Mouse (Mus musculus): ENCODE results near the gene Usp36. TPM values are rescaled to one million over a fixed set of nuclear protein-coding genes. Genes with fewer than 3 reads are reported as not detected.
A peak's percentile ranks its signal among the peaks of the same experiment; 100 is the strongest.

Gene Usp36
- polyA plus RNA-seq, 1 experiment from 2014 or later = 18.1 TPM

DNA sequence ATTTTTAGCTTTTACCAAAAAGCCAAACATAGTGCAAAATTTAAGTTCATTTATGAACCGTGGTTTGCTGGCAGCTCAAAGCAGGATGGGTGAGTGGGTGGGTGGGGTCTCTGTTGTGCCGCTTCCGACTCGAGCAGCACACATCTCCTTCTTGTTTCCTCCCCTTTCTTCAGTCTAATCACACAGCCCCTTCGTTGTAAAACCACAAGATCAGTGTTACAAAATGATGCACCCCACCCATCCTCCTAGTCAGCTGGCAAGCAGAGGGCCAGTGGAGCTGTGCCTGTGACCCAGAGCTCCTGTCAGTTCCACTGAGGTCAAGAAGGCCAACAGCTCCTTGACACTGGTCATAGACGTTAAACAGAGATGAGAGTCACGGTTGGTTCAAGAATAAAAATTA lies 62.4 kb downstream of the Usp36 start:
- ATAC-seq (replicated peaks; ENCODE audit: low FRiP score, low TSS enrichment, low read depth) (no peak), DNase-seq (ENCODE audit: low spot score) (no peak)
- Histone ChIP-seq H3K4me2 (ENCODE audit: low read length) (no peak overlapping the region), H3K9ac (ENCODE audit: low read length) (no peak overlapping the region), H3K4me3 (ENCODE audit: low read depth, low read length) (no peak overlapping the region), H3K9me3 (ENCODE audit: control insufficient read depth, low read length) (no peaks in the 10 kb centered on the region), H3K36me3 (ENCODE audit: control insufficient read depth, insufficient read depth, low read length) (no peaks in the 10 kb centered on the region), H3K27ac (ENCODE audit: low read depth) (no peak overlapping the region), H3K4me1 (replicated peaks; ENCODE audit: control insufficient read depth, insufficient read depth, low read length) (peaks cover 12% of the 10 kb centered on the region), H3K27me3 (replicated peaks; ENCODE audit: control insufficient read depth, insufficient read depth, low read length) (no peaks in the 10 kb centered on the region)
- WGBS = 57% methylated on average over 7 of the region's 7 CpGs

GRCm38 (mm10) chr11:118226850-118227249 lies 63.2 kb downstream of the Usp36 start:
- Histone ChIP-seq H3K27me3 (replicated peaks; ENCODE audit: control insufficient read depth, insufficient read depth, low read length) (no peaks in the 10 kb centered on the region), H3K4me2 (ENCODE audit: low read length) (no peak overlapping the region), H3K36me3 (ENCODE audit: control insufficient read depth, insufficient read depth, low read length) (no peaks in the 10 kb centered on the region), H3K9me3 (ENCODE audit: control insufficient read depth, low read length) (no peaks in the 10 kb centered on the region), H3K4me3 (ENCODE audit: low read depth, low read length) (no peak overlapping the region), H3K4me1 (replicated peaks; ENCODE audit: control insufficient read depth, insufficient read depth, low read length) (peaks cover 11% of the 10 kb centered on the region), H3K27ac (ENCODE audit: low read depth) (no peak overlapping the region), H3K9ac (ENCODE audit: low read length) (no peak overlapping the region)
- no peak for DNase-seq (ENCODE audit: low spot score)
- no peak for ATAC-seq (replicated peaks; ENCODE audit: low FRiP score, low TSS enrichment, low read depth)
- 65% methylated on average over 7 of the region's 7 CpGs for WGBS

DNA sequence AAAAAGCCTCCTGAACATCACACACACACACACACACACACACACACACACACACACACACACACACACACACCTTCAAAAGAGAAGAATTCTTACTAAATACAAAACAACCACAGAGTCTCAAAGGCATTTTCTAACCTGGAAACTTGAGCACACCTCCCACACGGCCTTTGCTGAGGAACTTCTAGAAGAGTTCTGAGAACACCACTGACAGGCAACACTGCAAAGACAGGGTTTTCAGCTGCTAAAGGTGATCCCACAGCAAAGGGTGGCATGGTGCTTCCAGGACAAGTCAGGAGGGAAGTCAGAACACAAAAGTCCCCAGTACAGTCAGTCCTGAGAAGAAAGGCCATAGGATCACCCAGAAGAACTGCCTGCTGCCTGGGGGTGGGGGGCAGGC lies 64.2 kb downstream of the Usp36 start:
- Histone ChIP-seq H3K27me3 (replicated peaks; ENCODE audit: control insufficient read depth, insufficient read depth, low read length) (no peaks in the 10 kb centered on the region), H3K9ac (ENCODE audit: low read length) (no peak overlapping the region), H3K36me3 (ENCODE audit: control insufficient read depth, insufficient read depth, low read length) (no peaks in the 10 kb centered on the region), H3K4me2 (ENCODE audit: low read length) (no peak overlapping the region), H3K9me3 (ENCODE audit: control insufficient read depth, low read length) (no peaks in the 10 kb centered on the region), H3K4me3 (ENCODE audit: low read depth, low read length) (no peak overlapping the region), H3K4me1 (replicated peaks; ENCODE audit: control insufficient read depth, insufficient read depth, low read length) (peaks cover 11% of the 10 kb centered on the region), H3K27ac (ENCODE audit: low read depth) (no peak overlapping the region)
- ATAC-seq (replicated peaks; ENCODE audit: low FRiP score, low TSS enrichment, low read depth) (no peak), DNase-seq (ENCODE audit: low spot score) (no peak)
- 75% methylated on average over 1 of the region's 1 CpGs for WGBS

GRCm38 (mm10) chr11:118225056-118225836 lies 64.8 kb downstream of the Usp36 start:
- WGBS = 84% methylated on average over 12 of the region's 12 CpGs
- Histone ChIP-seq H3K36me3 (ENCODE audit: control insufficient read depth, insufficient read depth, low read length) (no peaks in the 10 kb centered on the region), H3K4me3 (ENCODE audit: low read depth, low read length) (no peak overlapping the region), H3K4me1 (replicated peaks; ENCODE audit: control insufficient read depth, insufficient read depth, low read length) (peaks cover 11% of the 10 kb centered on the region), H3K9me3 (ENCODE audit: control insufficient read depth, low read length) (no peaks in the 10 kb centered on the region), H3K27ac (ENCODE audit: low read depth) (no peak overlapping the region), H3K27me3 (replicated peaks; ENCODE audit: control insufficient read depth, insufficient read depth, low read length) (no peaks in the 10 kb centered on the region), H3K4me2 (ENCODE audit: low read length) (no peak overlapping the region), H3K9ac (ENCODE audit: low read length) (no peak overlapping the region)
- DNase-seq (ENCODE audit: low spot score) = no peak
- ATAC-seq (replicated peaks; ENCODE audit: low FRiP score, low TSS enrichment, low read depth) = no peak

DNA sequence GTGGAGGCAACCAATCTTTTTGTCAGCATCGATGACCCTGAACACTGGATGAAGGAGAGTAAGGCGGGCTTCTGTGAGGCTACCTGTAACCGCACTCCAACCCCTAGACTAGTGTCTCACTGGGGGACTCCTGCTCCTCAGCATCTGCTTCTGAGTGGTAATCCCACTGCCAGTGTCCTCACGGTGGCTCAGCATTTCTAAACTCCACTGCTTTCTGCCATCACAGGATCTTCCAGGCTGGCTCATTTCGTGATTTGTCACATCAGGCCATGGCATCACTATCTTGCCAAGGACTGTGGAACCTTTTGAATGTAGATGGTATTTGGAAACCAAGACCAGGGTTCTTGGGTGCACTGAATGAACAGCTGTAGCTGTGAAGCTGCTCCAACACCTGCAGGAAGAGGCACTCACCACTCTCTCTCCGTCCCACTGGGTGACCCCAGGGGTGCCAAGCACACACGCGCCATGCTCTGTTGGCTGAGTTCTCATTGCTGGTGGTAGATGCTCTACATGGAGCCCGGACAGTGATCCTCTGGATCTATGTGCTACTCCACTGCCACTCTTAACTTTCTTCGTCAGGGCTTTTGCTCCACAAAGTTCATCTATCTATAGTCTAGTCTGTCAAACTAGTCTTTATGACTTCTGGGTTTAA lies 66.5 kb downstream of the Usp36 start:
- Histone ChIP-seq H3K4me3 (ENCODE audit: low read depth, low read length) (no peak overlapping the region), H3K4me2 (ENCODE audit: low read length) (no peak overlapping the region), H3K27me3 (replicated peaks; ENCODE audit: control insufficient read depth, insufficient read depth, low read length) (no peaks in the 10 kb centered on the region), H3K4me1 (replicated peaks; ENCODE audit: control insufficient read depth, insufficient read depth, low read length) (peaks cover 11% of the 10 kb centered on the region), H3K9me3 (ENCODE audit: control insufficient read depth, low read length) (no peaks in the 10 kb centered on the region), H3K9ac (ENCODE audit: low read length) (no peak overlapping the region), H3K36me3 (ENCODE audit: control insufficient read depth, insufficient read depth, low read length) (no peaks in the 10 kb centered on the region), H3K27ac (ENCODE audit: low read depth) (no peak overlapping the region)
- ATAC-seq (replicated peaks; ENCODE audit: low FRiP score, low TSS enrichment, low read depth) (no peak), DNase-seq (ENCODE audit: low spot score) (no peak)
- WGBS = 87% methylated on average over 10 of the region's 10 CpGs

- peak overlapping the region; percentile 20; the same call in 1 of the 2 replicates for H3K27ac ChIP-seq (ENCODE audit: low read depth)
- DNase-seq (ENCODE audit: low spot score) = no peak
Observed at GRCm38 (mm10) chr11:118222917-118223316, 67.1 kb downstream of the Usp36 start.

DNA sequence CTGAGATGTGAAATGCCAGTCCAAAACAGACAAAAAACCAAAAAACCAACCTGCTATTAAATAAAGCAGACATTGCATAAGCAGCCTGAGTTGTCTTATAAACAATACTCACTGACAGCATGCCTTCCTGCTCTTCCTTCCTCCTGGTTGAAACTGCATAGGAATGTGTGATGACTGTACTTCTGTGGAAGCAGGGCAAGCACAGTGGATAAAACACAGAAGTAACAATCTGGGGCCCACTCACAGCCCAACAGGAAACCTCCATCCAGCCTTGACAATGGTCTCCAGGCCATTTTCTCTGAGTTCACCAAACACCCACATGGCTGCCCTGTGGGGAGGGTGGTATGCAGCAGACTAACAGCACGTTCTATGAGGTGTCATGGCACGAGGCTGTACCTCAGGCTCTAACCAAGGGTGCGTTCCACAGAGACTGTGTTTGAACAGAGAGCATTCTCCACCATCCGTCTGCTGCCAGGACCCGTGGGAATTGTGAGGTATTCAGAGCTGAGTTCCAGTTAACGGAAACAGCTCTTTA lies 67.6 kb downstream of the Usp36 start:
- no peak overlapping the region for H3K4me2 ChIP-seq (ENCODE audit: low read length)
- peak overlapping the region; percentile 20; the same call in 1 of the 2 replicates for H3K27ac ChIP-seq (ENCODE audit: low read depth)
- peaks cover 11% of the 10 kb centered on the region for H3K4me1 ChIP-seq (replicated peaks; ENCODE audit: control insufficient read depth, insufficient read depth, low read length)
- WGBS = 42% methylated on average over 6 of the region's 6 CpGs
- no peak overlapping the region for H3K4me3 ChIP-seq (ENCODE audit: low read depth, low read length)
- no peaks in the 10 kb centered on the region for H3K9me3 ChIP-seq (ENCODE audit: control insufficient read depth, low read length)
- H3K36me3 ChIP-seq (ENCODE audit: control insufficient read depth, insufficient read depth, low read length) = no peaks in the 10 kb centered on the region
- no peak overlapping the region for H3K9ac ChIP-seq (ENCODE audit: low read length)
- ATAC-seq (replicated peaks; ENCODE audit: low FRiP score, low TSS enrichment, low read depth) (no peak), DNase-seq (ENCODE audit: low spot score) (no peak)
- H3K27me3 ChIP-seq (replicated peaks; ENCODE audit: control insufficient read depth, insufficient read depth, low read length) = no peaks in the 10 kb centered on the region

More at GRCm38 (mm10) chr11:118222917-118223316, 67.1 kb downstream of the Usp36 start:
- no peak for ATAC-seq (replicated peaks; ENCODE audit: low FRiP score, low TSS enrichment, low read depth)
- Histone ChIP-seq H3K36me3 (ENCODE audit: control insufficient read depth, insufficient read depth, low read length) (no peaks in the 10 kb centered on the region), H3K4me2 (ENCODE audit: low read length) (no peak overlapping the region), H3K27me3 (replicated peaks; ENCODE audit: control insufficient read depth, insufficient read depth, low read length) (no peaks in the 10 kb centered on the region), H3K9me3 (ENCODE audit: control insufficient read depth, low read length) (no peaks in the 10 kb centered on the region), H3K4me3 (ENCODE audit: low read depth, low read length) (no peak overlapping the region), H3K9ac (ENCODE audit: low read length) (no peak overlapping the region), H3K4me1 (replicated peaks; ENCODE audit: control insufficient read depth, insufficient read depth, low read length) (peaks cover 11% of the 10 kb centered on the region)
- WGBS = 85% methylated on average over 5 of the region's 5 CpGs

DNA sequence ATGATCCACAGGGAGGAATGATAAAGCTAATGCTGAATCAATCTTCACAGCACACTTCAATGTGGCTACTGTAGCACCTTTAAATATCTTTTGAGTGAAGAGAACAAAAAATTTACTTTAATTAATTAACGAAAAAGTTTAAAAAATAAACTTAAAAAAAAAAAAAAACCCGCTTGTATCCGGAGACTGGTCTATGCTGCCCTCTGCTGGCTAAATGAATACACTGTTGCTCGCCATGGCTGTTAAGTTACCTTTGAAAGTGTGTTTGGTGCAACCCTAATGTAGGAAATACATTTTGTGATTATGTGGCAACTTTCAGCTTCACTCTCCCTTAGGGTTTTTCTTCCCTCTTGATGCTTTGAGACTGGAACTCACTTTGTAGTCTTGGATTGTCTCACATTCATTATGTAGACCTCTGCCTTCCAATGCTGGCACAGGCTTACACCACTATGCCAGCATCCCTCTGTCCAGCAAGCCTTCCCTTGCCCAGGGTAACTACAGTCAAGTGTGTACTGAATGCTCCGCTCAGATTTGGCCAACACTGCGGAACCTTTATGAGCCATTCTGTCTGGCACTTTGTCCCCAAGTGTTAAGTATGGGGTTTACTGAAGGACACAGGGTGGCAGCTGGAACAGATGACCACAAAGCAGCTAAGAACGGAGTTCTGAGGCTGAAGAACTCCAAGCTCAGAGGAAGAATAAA lies 69.3 kb downstream of the Usp36 start:
- Histone ChIP-seq H3K4me2 (ENCODE audit: low read length) (no peak overlapping the region), H3K9ac (ENCODE audit: low read length) (no peak overlapping the region), H3K27ac (ENCODE audit: low read depth) (no peak overlapping the region), H3K4me3 (ENCODE audit: low read depth, low read length) (no peak overlapping the region), H3K4me1 (replicated peaks; ENCODE audit: control insufficient read depth, insufficient read depth, low read length) (peaks cover 14% of the 10 kb centered on the region), H3K27me3 (replicated peaks; ENCODE audit: control insufficient read depth, insufficient read depth, low read length) (no peaks in the 10 kb centered on the region), H3K9me3 (ENCODE audit: control insufficient read depth, low read length) (no peaks in the 10 kb centered on the region), H3K36me3 (ENCODE audit: control insufficient read depth, insufficient read depth, low read length) (no peaks in the 10 kb centered on the region)
- DNase-seq (ENCODE audit: low spot score) (no peak), ATAC-seq (replicated peaks; ENCODE audit: low FRiP score, low TSS enrichment, low read depth) (no peak)
- WGBS = 24% methylated on average over 7 of the region's 7 CpGs

Data from intestine, embryonic 14.5 days (tissue).